Mouse (Mus musculus): ENCODE results near the gene Tmprss4. TPM values are rescaled to one million over a fixed set of nuclear protein-coding genes. Genes with fewer than 3 reads are reported as not detected.

The Tmprss4 gene
- polyA plus RNA-seq, 1 experiment from 2014 or later, result not detected

GRCm38 (mm10) chr9:45205143-45205542 is 1.3 kb upstream of the Tmprss4 start:
- Histone ChIP-seq H3K9ac (ENCODE audit: low read depth, low read length) (no peak overlapping the region), H3K9me3 (replicated peaks; ENCODE audit: control insufficient read depth, low read length, poor library complexity, severe bottlenecking) (no peaks in the 10 kb centered on the region), H3K36me3 (ENCODE audit: control insufficient read depth, insufficient read depth, low read length) (no peaks in the 10 kb centered on the region), H3K4me2 (ENCODE audit: low read length) (no peak overlapping the region), H3K27me3 (ENCODE audit: control insufficient read depth, insufficient read depth, low read depth, low read length) (no peaks in the 10 kb centered on the region), H3K27ac (ENCODE audit: low read length) (no peak overlapping the region), H3K4me3 (ENCODE audit: low read depth, low read length) (no peak overlapping the region), H3K4me1 (ENCODE audit: control insufficient read depth, insufficient read depth, low read length) (no peaks in the 10 kb centered on the region)
- no peak for ATAC-seq
- 77% methylated on average over 5 of the region's 5 CpGs for WGBS

GRCm38 (mm10) chr9:45202021-45202798 is 1.7 kb downstream of the Tmprss4 start:
- Histone ChIP-seq H3K27me3 (ENCODE audit: control insufficient read depth, insufficient read depth, low read depth, low read length) (no peaks in the 10 kb centered on the region), H3K9me3 (replicated peaks; ENCODE audit: control insufficient read depth, low read length, poor library complexity, severe bottlenecking) (no peaks in the 10 kb centered on the region), H3K4me2 (ENCODE audit: low read length) (no peak overlapping the region), H3K4me1 (ENCODE audit: control insufficient read depth, insufficient read depth, low read length) (no peaks in the 10 kb centered on the region), H3K9ac (ENCODE audit: low read depth, low read length) (no peak overlapping the region), H3K27ac (ENCODE audit: low read length) (no peak overlapping the region), H3K4me3 (ENCODE audit: low read depth, low read length) (no peak overlapping the region), H3K36me3 (ENCODE audit: control insufficient read depth, insufficient read depth, low read length) (no peaks in the 10 kb centered on the region)
- no peak for ATAC-seq
- 76% methylated on average over 9 of the region's 9 CpGs for WGBS

- no peaks in the 10 kb centered on the region for H3K27me3 ChIP-seq (ENCODE audit: control insufficient read depth, insufficient read depth, low read depth, low read length)
- no peak overlapping the region for H3K27ac ChIP-seq (ENCODE audit: low read length)
- no peaks in the 10 kb centered on the region for H3K9me3 ChIP-seq (replicated peaks; ENCODE audit: control insufficient read depth, low read length, poor library complexity, severe bottlenecking)
- no peaks in the 10 kb centered on the region for H3K4me1 ChIP-seq (ENCODE audit: control insufficient read depth, insufficient read depth, low read length)
- H3K4me3 ChIP-seq (ENCODE audit: low read depth, low read length), result no peak overlapping the region
- no peaks in the 10 kb centered on the region for H3K36me3 ChIP-seq (ENCODE audit: control insufficient read depth, insufficient read depth, low read length)
- no peak overlapping the region for H3K4me2 ChIP-seq (ENCODE audit: low read length)
- 81% methylated on average over 5 of the region's 5 CpGs for WGBS
- ATAC-seq, result no peak
- H3K9ac ChIP-seq (ENCODE audit: low read depth, low read length), result no peak overlapping the region
These were observed 2.5 kb downstream of the Tmprss4 start for GRCm38 (mm10) chr9:45201319-45201947.

GRCm38 (mm10) chr9:45197549-45197948 is 6.3 kb downstream of the Tmprss4 start:
- Histone ChIP-seq H3K36me3 (ENCODE audit: control insufficient read depth, insufficient read depth, low read length) (no peaks in the 10 kb centered on the region), H3K9ac (ENCODE audit: low read depth, low read length) (no peak overlapping the region), H3K4me1 (ENCODE audit: control insufficient read depth, insufficient read depth, low read length) (no peaks in the 10 kb centered on the region), H3K27ac (ENCODE audit: low read length) (no peak overlapping the region), H3K9me3 (replicated peaks; ENCODE audit: control insufficient read depth, low read length, poor library complexity, severe bottlenecking) (no peaks in the 10 kb centered on the region), H3K4me2 (ENCODE audit: low read length) (no peak overlapping the region), H3K27me3 (ENCODE audit: control insufficient read depth, insufficient read depth, low read depth, low read length) (no peaks in the 10 kb centered on the region), H3K4me3 (ENCODE audit: low read depth, low read length) (no peak overlapping the region)
- 92% methylated on average over 5 of the region's 5 CpGs for WGBS
- no peak for ATAC-seq

GRCm38 (mm10) chr9:45196125-45196830 is 7.6 kb downstream of the Tmprss4 start:
- Histone ChIP-seq H3K4me1 (ENCODE audit: control insufficient read depth, insufficient read depth, low read length) (no peaks in the 10 kb centered on the region), H3K9ac (ENCODE audit: low read depth, low read length) (no peak overlapping the region), H3K27ac (ENCODE audit: low read length) (no peak overlapping the region), H3K4me3 (ENCODE audit: low read depth, low read length) (no peak overlapping the region), H3K27me3 (ENCODE audit: control insufficient read depth, insufficient read depth, low read depth, low read length) (no peaks in the 10 kb centered on the region), H3K9me3 (replicated peaks; ENCODE audit: control insufficient read depth, low read length, poor library complexity, severe bottlenecking) (no peaks in the 10 kb centered on the region), H3K36me3 (ENCODE audit: control insufficient read depth, insufficient read depth, low read length) (no peaks in the 10 kb centered on the region), H3K4me2 (ENCODE audit: low read length) (no peak overlapping the region)
- WGBS, result 76% methylated on average over 8 of the region's 8 CpGs
- no peak for ATAC-seq

GRCm38 (mm10) chr9:45195468-45195867 is 8.4 kb downstream of the Tmprss4 start:
- Histone ChIP-seq H3K4me3 (ENCODE audit: low read depth, low read length) (no peak overlapping the region), H3K27me3 (ENCODE audit: control insufficient read depth, insufficient read depth, low read depth, low read length) (no peaks in the 10 kb centered on the region), H3K27ac (ENCODE audit: low read length) (no peak overlapping the region), H3K36me3 (ENCODE audit: control insufficient read depth, insufficient read depth, low read length) (no peaks in the 10 kb centered on the region), H3K9me3 (replicated peaks; ENCODE audit: control insufficient read depth, low read length, poor library complexity, severe bottlenecking) (no peaks in the 10 kb centered on the region), H3K9ac (ENCODE audit: low read depth, low read length) (no peak overlapping the region), H3K4me2 (ENCODE audit: low read length) (no peak overlapping the region), H3K4me1 (ENCODE audit: control insufficient read depth, insufficient read depth, low read length) (no peaks in the 10 kb centered on the region)
- 60% methylated on average over 4 of the region's 4 CpGs for WGBS
- ATAC-seq, result no peak

GRCm38 (mm10) chr9:45189661-45190174 is 14.2 kb downstream of the Tmprss4 start:
- no peaks in the 10 kb centered on the region for H3K9me3 ChIP-seq (replicated peaks; ENCODE audit: control insufficient read depth, low read length, poor library complexity, severe bottlenecking)
- no peaks in the 10 kb centered on the region for H3K27me3 ChIP-seq (ENCODE audit: control insufficient read depth, insufficient read depth, low read depth, low read length)
- no peak overlapping the region for H3K9ac ChIP-seq (ENCODE audit: low read depth, low read length)
- H3K36me3 ChIP-seq (ENCODE audit: control insufficient read depth, insufficient read depth, low read length), result no peaks in the 10 kb centered on the region
- no peak overlapping the region for H3K4me2 ChIP-seq (ENCODE audit: low read length)
- no peak overlapping the region for H3K27ac ChIP-seq (ENCODE audit: low read length)
- ATAC-seq, result no peak
- no peaks in the 10 kb centered on the region for H3K4me1 ChIP-seq (ENCODE audit: control insufficient read depth, insufficient read depth, low read length)
- H3K4me3 ChIP-seq (ENCODE audit: low read depth, low read length), result no peak overlapping the region
- 89% methylated on average over 4 of the region's 4 CpGs for WGBS

- WGBS, result 92% methylated on average over 10 of the region's 10 CpGs
- H3K27ac ChIP-seq (ENCODE audit: low read length), result no peak overlapping the region
- no peak overlapping the region for H3K4me2 ChIP-seq (ENCODE audit: low read length)
- no peaks in the 10 kb centered on the region for H3K27me3 ChIP-seq (ENCODE audit: control insufficient read depth, insufficient read depth, low read depth, low read length)
- H3K4me1 ChIP-seq (ENCODE audit: control insufficient read depth, insufficient read depth, low read length), result no peaks in the 10 kb centered on the region
- H3K9me3 ChIP-seq (replicated peaks; ENCODE audit: control insufficient read depth, low read length, poor library complexity, severe bottlenecking), result no peaks in the 10 kb centered on the region
- no peak overlapping the region for H3K4me3 ChIP-seq (ENCODE audit: low read depth, low read length)
- no peaks in the 10 kb centered on the region for H3K36me3 ChIP-seq (ENCODE audit: control insufficient read depth, insufficient read depth, low read length)
- no peak overlapping the region for H3K9ac ChIP-seq (ENCODE audit: low read depth, low read length)
- ATAC-seq, result no peak
These were observed 15.0 kb downstream of the Tmprss4 start for GRCm38 (mm10) chr9:45188570-45189563.

All from midbrain, embryonic 16.5 days (tissue).